Mouse (Mus musculus) spleen, adult 2 months (tissue): ENCODE data around the gene Rbm34.

Experiments used
- CTCF ChIP-seq: fragments of 200-500 bp; IDR thresholded peaks from 2 replicates; pipeline ENCODE4 v1.5.1; 2011; ENCODE audit warnings: mild to moderate bottlenecking, inconsistent platforms; ENCODE audit not compliant: insufficient read depth, insufficient read length, insufficient replicate concordance; ENCODE audit errors: extremely low read depth
- POLR2A ChIP-seq: fragments of 200-500 bp; IDR thresholded peaks from 2 replicates; pipeline ENCODE4 v1.6.1; 2011; ENCODE audit warnings: low read depth, low read length, inconsistent platforms

- TF ChIP-seq CTCF (peak; percentile 13; the same call in 1 of the 2 replicates), POLR2A (no peak)
Observed at GRCm38 (mm10) chr8:126935932-126936331, 34.9 kb downstream of the Rbm34 start.
